Mouse (Mus musculus): Measurements from ENCODE around the gene Gm11111. TPM values are rescaled to one million over a fixed set of nuclear protein-coding genes. Genes with fewer than 3 reads are reported as not detected.
A peak's percentile ranks its signal among the peaks of the same experiment; 100 is the strongest.

The Gm11111 gene
- polyA plus RNA-seq, 1 experiment from 2014 or later, result not detected

DNA sequence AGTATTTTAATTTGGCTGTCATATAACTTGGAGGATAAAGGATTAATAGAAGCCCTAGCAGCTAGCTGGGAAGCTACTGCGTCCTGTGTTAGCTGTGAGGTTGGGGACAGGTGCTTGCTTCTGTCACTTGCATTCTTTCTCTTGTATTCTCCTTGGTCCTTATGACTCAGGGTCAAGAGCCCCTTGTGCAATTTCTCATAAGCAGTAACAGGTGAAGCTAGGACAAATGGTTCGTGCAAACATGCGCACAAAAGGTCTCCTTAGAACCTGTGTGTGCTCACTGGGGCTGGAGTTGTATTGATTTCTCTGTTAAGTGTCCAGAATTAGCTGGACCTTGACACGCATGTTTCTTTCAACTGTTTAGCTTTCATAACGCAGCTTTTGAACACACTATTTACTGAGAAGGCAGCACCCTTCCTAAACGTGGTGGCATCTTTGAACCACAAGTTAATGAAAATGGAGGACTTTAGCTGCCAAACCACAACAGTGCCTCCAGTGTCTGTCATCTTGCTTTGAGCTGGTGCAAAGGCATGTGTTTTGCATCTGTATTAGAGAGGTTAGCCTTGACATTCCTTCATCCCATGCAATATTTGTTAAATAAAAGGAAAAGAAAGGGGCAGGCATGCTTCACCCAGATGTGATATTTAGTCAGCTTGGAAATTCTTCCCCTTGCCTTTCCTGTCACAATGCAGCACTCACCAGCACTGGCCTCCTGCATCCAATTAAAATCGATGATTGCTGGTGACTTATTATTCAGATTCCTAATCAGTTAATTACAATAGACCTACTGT, 511 bp downstream of the Gm11111 start:
- no peak overlapping the region for H3K27ac ChIP-seq (ENCODE audit: low read depth, low read length)
- no peak for DNase-seq (ENCODE audit: low spot score)
- 68% methylated on average over 7 of the region's 7 CpGs for WGBS
- no peaks in the 10 kb centered on the region for H3K9me3 ChIP-seq (ENCODE audit: control insufficient read depth, low read length)
- H3K4me1 ChIP-seq (replicated peaks; ENCODE audit: control insufficient read depth, insufficient read depth, low read length), result no peaks in the 10 kb centered on the region
- H3K4me3 ChIP-seq (ENCODE audit: low read depth, low read length), result no peak overlapping the region
- H3K27me3 ChIP-seq (ENCODE audit: control insufficient read depth, insufficient read depth, low read length), result no peaks in the 10 kb centered on the region
- ATAC-seq (ENCODE audit: low FRiP score), result no peak
- H3K36me3 ChIP-seq (ENCODE audit: control insufficient read depth, insufficient read depth, low read length), result no peaks in the 10 kb centered on the region
- H3K9ac ChIP-seq (ENCODE audit: low read depth, low read length), result no peak overlapping the region
- H3K4me2 ChIP-seq (replicated peaks; ENCODE audit: low read depth, low read length), result no peak overlapping the region

DNA sequence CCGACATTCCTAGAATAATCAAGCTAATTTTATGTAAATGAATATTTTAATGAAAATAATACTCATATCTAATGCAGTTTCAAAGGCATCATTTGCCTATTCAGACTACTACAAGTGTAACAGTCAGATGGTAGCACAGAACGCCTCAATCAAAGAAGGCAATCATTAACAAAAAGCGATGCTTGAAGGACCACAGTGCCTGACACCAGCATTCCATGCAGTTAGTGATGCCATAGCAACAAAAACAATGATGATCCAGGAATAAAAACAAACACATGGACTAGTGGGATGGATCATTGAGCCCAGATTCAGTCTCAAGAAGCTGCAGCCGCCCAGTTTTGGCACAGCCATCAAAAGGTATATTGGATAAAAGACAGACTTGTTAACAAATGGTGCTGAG, 8.8 kb downstream of the Gm11111 start:
- Histone ChIP-seq H3K36me3 (ENCODE audit: control insufficient read depth, insufficient read depth, low read length) (no peaks in the 10 kb centered on the region), H3K4me2 (replicated peaks; ENCODE audit: low read depth, low read length) (no peak overlapping the region), H3K9me3 (ENCODE audit: control insufficient read depth, low read length) (no peaks in the 10 kb centered on the region), H3K27ac (ENCODE audit: low read depth, low read length) (no peak overlapping the region), H3K9ac (ENCODE audit: low read depth, low read length) (no peak overlapping the region), H3K4me3 (ENCODE audit: low read depth, low read length) (no peak overlapping the region), H3K4me1 (replicated peaks; ENCODE audit: control insufficient read depth, insufficient read depth, low read length) (0 out of 2 replicates have a peak, but pooled peaks cover 2% of the 10 kb centered on the region), H3K27me3 (ENCODE audit: control insufficient read depth, insufficient read depth, low read length) (no peaks in the 10 kb centered on the region)
- 47% methylated on average over 4 of the region's 4 CpGs for WGBS
- DNase-seq (ENCODE audit: low spot score), result peak; percentile 21
- peak; percentile 58; the same call in 1 of the 2 replicates for ATAC-seq (ENCODE audit: low FRiP score)

DNA sequence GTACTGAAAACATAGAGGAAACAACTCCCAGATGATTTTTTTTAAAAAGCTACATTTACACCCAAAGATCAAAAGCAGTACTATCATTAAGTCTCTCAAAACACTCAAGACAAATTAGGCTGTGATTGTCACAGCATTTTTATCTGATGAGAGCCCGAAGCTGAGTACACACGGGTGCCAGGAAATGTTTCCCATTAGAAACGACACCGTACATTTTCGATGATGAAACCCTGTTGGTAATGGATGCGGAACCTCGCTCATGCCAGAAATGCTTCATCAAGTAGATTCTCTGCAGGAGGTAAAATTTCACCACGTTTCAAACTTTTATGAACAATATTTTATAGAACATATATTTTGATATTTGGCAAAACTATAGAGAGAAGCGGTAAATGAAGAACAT, 10.3 kb downstream of the Gm11111 start:
- Histone ChIP-seq H3K27ac (ENCODE audit: low read depth, low read length) (no peak overlapping the region), H3K4me1 (replicated peaks; ENCODE audit: control insufficient read depth, insufficient read depth, low read length) (0 out of 2 replicates have a peak, but pooled peaks cover 2% of the 10 kb centered on the region), H3K4me2 (replicated peaks; ENCODE audit: low read depth, low read length) (no peak overlapping the region), H3K27me3 (ENCODE audit: control insufficient read depth, insufficient read depth, low read length) (no peaks in the 10 kb centered on the region), H3K4me3 (ENCODE audit: low read depth, low read length) (no peak overlapping the region), H3K9ac (ENCODE audit: low read depth, low read length) (no peak overlapping the region), H3K36me3 (ENCODE audit: control insufficient read depth, insufficient read depth, low read length) (no peaks in the 10 kb centered on the region), H3K9me3 (ENCODE audit: control insufficient read depth, low read length) (no peaks in the 10 kb centered on the region)
- 91% methylated on average over 9 of the region's 9 CpGs for WGBS
- DNase-seq (ENCODE audit: low spot score) (no peak), ATAC-seq (ENCODE audit: low FRiP score) (no peak)

DNA sequence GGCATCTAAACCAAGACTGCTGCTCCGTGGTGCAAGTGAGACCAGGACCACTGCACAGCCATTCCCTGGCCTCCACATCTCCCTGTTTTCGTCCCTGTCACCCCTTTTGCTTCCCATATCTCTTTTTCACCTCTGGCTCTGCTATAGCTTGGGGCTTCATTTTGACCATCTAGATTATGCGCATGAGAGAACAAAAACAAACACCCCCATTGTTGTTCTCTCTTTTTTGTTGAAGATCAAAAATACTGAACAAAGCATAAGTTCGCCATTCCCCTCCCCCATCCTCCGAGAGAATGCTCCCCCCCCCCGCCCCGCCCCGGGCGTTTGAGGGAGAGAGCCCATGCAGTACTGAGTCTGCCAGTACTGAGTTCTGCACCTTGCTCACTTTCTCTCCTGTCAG, 11.3 kb downstream of the Gm11111 start:
- DNase-seq (ENCODE audit: low spot score), result peak; percentile 27
- no peak overlapping the region for H3K9ac ChIP-seq (ENCODE audit: low read depth, low read length)
- 0 out of 2 replicates have a peak, but pooled peaks cover 2% of the 10 kb centered on the region for H3K4me1 ChIP-seq (replicated peaks; ENCODE audit: control insufficient read depth, insufficient read depth, low read length)
- WGBS, result 53% methylated on average over 9 of the region's 9 CpGs
- no peak overlapping the region for H3K4me2 ChIP-seq (replicated peaks; ENCODE audit: low read depth, low read length)
- H3K9me3 ChIP-seq (ENCODE audit: control insufficient read depth, low read length), result no peaks in the 10 kb centered on the region
- no peaks in the 10 kb centered on the region for H3K27me3 ChIP-seq (ENCODE audit: control insufficient read depth, insufficient read depth, low read length)
- H3K36me3 ChIP-seq (ENCODE audit: control insufficient read depth, insufficient read depth, low read length), result no peaks in the 10 kb centered on the region
- ATAC-seq (ENCODE audit: low FRiP score), result 0 out of 2 replicates have a peak, but pooled peaks have one; percentile 14
- no peak overlapping the region for H3K27ac ChIP-seq (ENCODE audit: low read depth, low read length)
- H3K4me3 ChIP-seq (ENCODE audit: low read depth, low read length), result no peak overlapping the region

DNA sequence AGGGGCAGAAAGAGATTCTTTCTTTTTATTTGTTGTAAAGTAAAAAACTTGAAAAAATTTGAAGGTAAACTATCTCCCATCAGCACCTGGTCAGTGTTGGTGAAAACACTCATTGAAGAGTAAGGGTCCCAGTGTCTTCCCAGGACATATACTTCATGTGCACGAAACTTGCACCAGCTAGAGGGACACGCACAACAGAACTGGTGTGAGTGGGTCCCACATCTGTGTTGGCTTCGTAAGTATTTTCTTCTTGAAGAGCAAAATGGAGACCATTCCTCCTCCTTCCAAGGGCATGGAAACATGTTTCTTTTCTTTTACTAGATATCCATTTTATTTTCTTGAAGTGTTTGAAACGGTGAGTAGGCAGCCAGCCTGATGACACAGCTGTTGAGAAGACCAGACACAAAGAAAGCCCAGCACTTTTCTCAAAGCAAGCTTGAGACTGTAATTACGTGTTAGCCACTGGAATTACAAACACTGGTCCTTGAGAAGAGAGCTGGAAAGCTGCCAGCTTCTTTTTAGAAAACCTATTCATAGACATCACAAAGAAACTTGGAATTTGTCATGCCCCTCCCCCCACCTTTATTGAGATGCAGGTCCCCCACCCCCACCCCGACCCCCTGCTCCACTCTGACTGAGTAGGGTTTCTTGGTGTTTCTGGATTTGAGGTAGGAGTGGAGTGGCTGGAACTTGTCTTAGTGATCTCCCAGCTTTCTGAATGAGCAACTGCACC, 14.1 kb downstream of the Gm11111 start:
- Histone ChIP-seq H3K9me3 (ENCODE audit: control insufficient read depth, low read length) (no peaks in the 10 kb centered on the region), H3K9ac (ENCODE audit: low read depth, low read length) (no peak overlapping the region), H3K4me1 (replicated peaks; ENCODE audit: control insufficient read depth, insufficient read depth, low read length) (0 out of 2 replicates have a peak, but pooled peaks cover 2% of the 10 kb centered on the region), H3K27me3 (ENCODE audit: control insufficient read depth, insufficient read depth, low read length) (no peaks in the 10 kb centered on the region), H3K27ac (ENCODE audit: low read depth, low read length) (0 out of 2 replicates have a peak overlapping the region, but pooled peaks have one; percentile 31), H3K4me2 (replicated peaks; ENCODE audit: low read depth, low read length) (no peak overlapping the region), H3K4me3 (ENCODE audit: low read depth, low read length) (no peak overlapping the region), H3K36me3 (ENCODE audit: control insufficient read depth, insufficient read depth, low read length) (no peaks in the 10 kb centered on the region)
- peak; percentile 85 for ATAC-seq (ENCODE audit: low FRiP score)
- peak; percentile 74 for DNase-seq (ENCODE audit: low spot score)
- WGBS, result 44% methylated on average over 6 of the region's 6 CpGs

DNA sequence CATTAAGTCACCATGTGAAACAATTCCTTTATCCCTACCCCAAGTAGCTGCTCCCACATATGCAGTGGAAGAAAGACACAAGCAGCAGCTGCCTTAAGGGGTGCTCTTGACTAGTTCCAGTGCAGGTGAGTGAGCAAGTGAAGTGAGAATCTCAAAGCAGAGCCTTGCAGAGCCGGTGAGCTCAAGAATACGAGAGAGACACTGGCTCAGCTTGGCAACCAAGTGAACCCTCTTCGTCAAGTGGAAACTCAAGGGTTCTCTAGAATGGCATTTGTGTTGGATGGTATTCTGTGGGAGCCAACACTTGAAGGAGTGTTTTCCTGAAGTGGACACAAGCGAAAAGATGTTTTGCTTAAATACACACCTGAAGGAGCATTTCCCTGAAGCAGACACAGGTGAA, 16.0 kb downstream of the Gm11111 start:
- H3K36me3 ChIP-seq (ENCODE audit: control insufficient read depth, insufficient read depth, low read length), result no peaks in the 10 kb centered on the region
- ATAC-seq (ENCODE audit: low FRiP score) (no peak), DNase-seq (ENCODE audit: low spot score) (no peak)
- no peaks in the 10 kb centered on the region for H3K9me3 ChIP-seq (ENCODE audit: control insufficient read depth, low read length)
- H3K4me3 ChIP-seq (ENCODE audit: low read depth, low read length), result no peak overlapping the region
- no peak overlapping the region for H3K4me2 ChIP-seq (replicated peaks; ENCODE audit: low read depth, low read length)
- 95% methylated on average over 4 of the region's 4 CpGs for WGBS
- no peak overlapping the region for H3K9ac ChIP-seq (ENCODE audit: low read depth, low read length)
- 0 out of 2 replicates have a peak, but pooled peaks cover 2% of the 10 kb centered on the region for H3K4me1 ChIP-seq (replicated peaks; ENCODE audit: control insufficient read depth, insufficient read depth, low read length)
- no peaks in the 10 kb centered on the region for H3K27me3 ChIP-seq (ENCODE audit: control insufficient read depth, insufficient read depth, low read length)
- H3K27ac ChIP-seq (ENCODE audit: low read depth, low read length), result no peak overlapping the region

DNA sequence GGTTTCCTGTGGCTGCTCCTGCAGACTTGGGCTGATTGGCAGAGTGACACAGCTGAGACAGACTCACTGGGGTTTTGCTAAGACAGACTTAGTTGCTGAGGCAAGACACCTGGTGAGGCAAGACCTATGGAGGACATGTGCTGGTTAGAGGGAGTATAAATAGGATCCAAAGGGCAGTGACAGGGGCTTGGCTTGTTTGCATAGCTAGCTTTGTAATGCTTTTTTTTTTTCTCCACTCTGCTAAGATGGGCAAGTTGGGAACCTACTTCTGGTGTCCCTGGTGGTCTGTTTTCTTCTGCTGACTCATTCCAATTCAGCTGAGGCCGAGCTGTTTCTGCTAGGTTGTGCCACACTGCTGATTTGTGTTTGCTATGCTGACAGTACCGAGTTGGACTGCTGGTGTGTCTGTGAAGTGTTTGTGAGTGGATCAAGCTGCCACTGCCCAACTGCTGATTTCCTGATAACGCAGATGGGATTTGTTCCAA, 16.6 kb downstream of the Gm11111 start:
- no peaks in the 10 kb centered on the region for H3K4me1 ChIP-seq (replicated peaks; ENCODE audit: control insufficient read depth, insufficient read depth, low read length)
- no peak overlapping the region for H3K4me3 ChIP-seq (ENCODE audit: low read depth, low read length)
- no peak overlapping the region for H3K4me2 ChIP-seq (replicated peaks; ENCODE audit: low read depth, low read length)
- no peaks in the 10 kb centered on the region for H3K36me3 ChIP-seq (ENCODE audit: control insufficient read depth, insufficient read depth, low read length)
- whole genome bisulfite sequencing, result 70% methylated on average over 3 of the region's 3 CpGs
- DNase-seq (ENCODE audit: low spot score), result no peak
- no peaks in the 10 kb centered on the region for H3K9me3 ChIP-seq (ENCODE audit: control insufficient read depth, low read length)
- H3K27me3 ChIP-seq (ENCODE audit: control insufficient read depth, insufficient read depth, low read length), result no peaks in the 10 kb centered on the region
- H3K27ac ChIP-seq (ENCODE audit: low read depth, low read length), result no peak overlapping the region
- no peak for ATAC-seq (ENCODE audit: low FRiP score)
- no peak overlapping the region for H3K9ac ChIP-seq (ENCODE audit: low read depth, low read length)

DNA sequence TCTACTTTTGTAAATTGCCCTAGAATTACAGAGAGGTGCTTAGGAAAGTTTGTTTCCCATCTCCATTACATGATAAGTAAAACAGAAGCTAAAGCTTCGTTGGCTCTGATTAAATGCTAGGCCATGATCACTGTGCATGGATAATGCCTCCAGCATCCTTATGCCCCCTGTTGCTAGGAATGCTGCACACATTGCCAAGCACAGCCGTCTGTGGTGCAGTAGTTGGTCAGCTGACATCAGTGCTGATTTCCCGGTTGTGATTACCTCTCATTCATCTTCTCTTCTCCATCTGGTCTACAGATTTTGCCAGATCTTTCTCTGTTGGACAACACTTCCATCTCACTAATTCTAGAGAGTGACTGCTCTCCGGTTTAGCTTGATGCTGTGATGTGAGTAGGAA, 19.9 kb downstream of the Gm11111 start:
- Histone ChIP-seq H3K27me3 (ENCODE audit: control insufficient read depth, insufficient read depth, low read length) (no peaks in the 10 kb centered on the region), H3K36me3 (ENCODE audit: control insufficient read depth, insufficient read depth, low read length) (no peaks in the 10 kb centered on the region), H3K9ac (ENCODE audit: low read depth, low read length) (no peak overlapping the region), H3K4me3 (ENCODE audit: low read depth, low read length) (no peak overlapping the region), H3K4me2 (replicated peaks; ENCODE audit: low read depth, low read length) (no peak overlapping the region), H3K27ac (ENCODE audit: low read depth, low read length) (no peak overlapping the region), H3K4me1 (replicated peaks; ENCODE audit: control insufficient read depth, insufficient read depth, low read length) (no peaks in the 10 kb centered on the region), H3K9me3 (ENCODE audit: control insufficient read depth, low read length) (no peaks in the 10 kb centered on the region)
- ATAC-seq (ENCODE audit: low FRiP score) (no peak), DNase-seq (ENCODE audit: low spot score) (no peak)
- WGBS, result 59% methylated on average over 4 of the region's 4 CpGs
